Mouse (Mus musculus) ES-Bruce4 (cell line): ENCODE measurements around the gene Esam.

Experiments used
- CTCF ChIP-seq: IDR thresholded peaks from one replicate; pipeline ENCODE4 v1.8.1; 2011; ENCODE audit warnings: low read depth, low read length
- EP300 ChIP-seq: IDR thresholded peaks from 2 replicates; pipeline ENCODE4 v1.6.1; 2011; ENCODE audit warnings: low read depth, low read length; ENCODE audit not compliant: insufficient read depth
- POLR2A ChIP-seq: IDR thresholded peaks from one replicate; pipeline ENCODE4 v1.8.1; 2011; ENCODE audit warnings: low read length; ENCODE audit not compliant: insufficient read depth

DNA sequence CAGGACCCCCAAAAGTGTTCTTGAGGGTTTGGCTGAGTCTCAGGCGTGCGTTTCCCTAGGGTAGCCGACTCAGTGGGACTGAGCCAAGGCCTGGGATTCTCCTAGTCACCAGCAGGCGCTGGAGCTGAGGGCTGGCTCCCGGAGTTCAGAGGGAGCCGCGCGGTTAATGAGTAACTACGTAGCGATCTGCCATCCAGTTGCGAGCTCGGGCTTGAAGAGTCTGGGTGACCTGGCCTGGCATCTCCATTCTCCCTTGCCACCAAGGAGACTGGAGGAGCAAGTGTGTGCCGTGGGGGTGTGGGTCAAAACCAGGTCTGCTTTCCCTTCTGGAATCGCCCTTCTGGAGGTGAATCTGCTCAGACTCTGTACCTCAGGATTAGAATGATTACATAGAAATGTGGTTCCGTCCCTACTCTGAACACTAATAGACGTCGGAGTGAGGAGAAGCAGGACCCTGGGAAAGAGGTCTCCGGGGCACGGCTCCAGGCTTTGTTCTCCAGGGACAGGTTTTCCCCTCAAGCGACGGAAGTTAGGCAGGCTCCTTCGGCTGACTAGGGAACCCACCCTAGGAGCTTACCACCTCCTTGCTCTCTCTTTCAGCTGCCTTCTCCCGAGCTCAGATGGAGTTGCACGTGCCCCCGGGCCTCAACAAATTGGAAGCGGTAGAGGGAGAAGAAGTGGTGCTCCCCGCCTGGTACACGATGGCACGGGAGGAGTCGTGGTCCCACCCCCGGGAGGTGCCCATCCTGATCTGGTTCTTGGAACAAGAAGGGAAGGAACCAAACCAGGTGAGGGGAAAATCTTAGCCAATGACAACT, 3.2 kb downstream of the Esam start:
- no peak for TF ChIP-seq POLR2A
- 0 out of 2 replicates have a peak, but pooled peaks have one; percentile 15 for TF ChIP-seq EP300
- TF ChIP-seq CTCF, result no peak
